Mouse (Mus musculus): ENCODE data around the gene Ak4. TPM values are rescaled to one million over a fixed set of nuclear protein-coding genes. Genes with fewer than 3 reads are reported as not detected.

The Ak4 gene
- total RNA-seq, 2 experiments from 2014 or later = 41.8 to 47.5 TPM

DNA sequence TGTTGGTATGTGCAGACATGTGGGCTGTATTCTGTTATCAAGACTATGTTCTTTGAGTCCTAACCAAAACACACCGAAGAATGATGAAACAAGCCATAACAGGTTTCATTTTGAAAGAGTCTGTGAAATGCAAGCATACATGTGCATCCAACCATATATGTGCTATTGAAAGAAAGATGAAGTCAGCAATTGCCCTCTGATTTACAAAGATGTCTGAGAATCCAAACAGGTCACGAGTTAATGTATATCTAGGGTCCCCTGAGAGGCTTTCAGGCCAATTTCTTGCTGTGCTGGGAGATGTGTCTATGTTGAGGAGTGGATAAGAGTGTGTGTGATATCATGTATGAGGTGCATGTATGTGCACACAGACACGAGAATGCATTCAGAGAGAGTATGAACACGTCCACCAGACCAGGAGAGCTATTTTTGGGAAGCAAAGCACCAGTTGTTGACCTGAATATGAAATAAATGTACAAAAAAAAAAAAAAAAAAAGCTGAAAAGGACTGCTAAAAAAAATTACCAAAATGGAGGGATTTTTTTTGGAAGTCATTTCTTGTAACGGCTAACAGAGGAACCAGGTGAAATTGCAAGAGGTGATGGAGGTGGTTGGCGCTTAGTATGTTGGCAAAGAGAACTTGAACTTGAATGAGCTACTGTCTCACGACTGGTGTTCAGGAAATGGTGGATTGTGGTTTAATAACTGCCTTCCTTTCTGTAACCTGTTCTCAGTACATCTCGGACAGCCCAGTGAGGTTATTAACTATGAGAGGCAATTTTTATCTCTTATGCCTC lies 91.2 kb downstream of the Ak4 start:
- no peak for DNase-seq (ENCODE audit: low spot score in 2 of 2)

- no peak for DNase-seq (ENCODE audit: low spot score in 2 of 2)
Observed at GRCm38 (mm10) chr4:101510904-101511210, 91.8 kb downstream of the Ak4 start.

DNA sequence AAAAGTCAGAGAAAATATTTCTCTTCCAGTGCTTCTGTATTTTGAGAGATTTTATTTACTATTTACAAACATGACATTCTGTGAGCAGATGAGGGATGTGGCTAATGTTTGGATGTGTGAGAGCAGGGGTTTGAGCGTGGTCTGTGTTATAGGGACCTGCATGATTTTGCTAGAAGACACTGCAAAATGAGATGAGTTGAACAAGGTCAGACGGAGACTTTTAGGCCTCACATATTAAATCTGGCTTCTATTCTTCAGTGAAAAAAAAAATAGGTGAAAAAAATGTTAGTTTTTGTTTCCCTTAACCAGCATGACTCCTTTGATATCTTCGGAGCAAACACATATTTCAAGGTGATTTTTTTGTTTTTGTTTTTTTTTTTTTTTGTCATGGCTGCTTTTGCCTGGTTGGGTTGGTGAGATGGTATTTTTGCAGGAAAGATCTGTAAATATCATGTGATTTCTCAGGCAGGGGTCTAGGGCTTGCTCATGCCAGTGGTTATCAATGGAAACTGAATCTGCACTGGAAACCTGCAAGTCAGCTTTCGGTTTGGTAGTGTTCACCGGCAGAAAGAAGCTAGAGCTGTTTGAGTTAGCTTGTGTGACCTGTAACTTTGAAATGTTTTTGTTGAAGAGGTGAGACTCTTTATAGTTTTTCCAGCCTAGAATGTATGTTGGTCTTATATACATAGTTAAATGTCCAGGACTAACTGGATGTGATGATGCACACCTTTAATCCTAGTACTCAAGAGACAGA lies 92.9 kb downstream of the Ak4 start:
- DNase-seq (ENCODE audit: low spot score in 2 of 2) = no peak

- DNase-seq (ENCODE audit: low spot score in 2 of 2) = no peak
Observed at GRCm38 (mm10) chr4:101513251-101513650, 94.2 kb downstream of the Ak4 start.

- DNase-seq (ENCODE audit: low spot score in 2 of 2) = no peak
Observed at GRCm38 (mm10) chr4:101515853-101516252, 96.8 kb downstream of the Ak4 start.

Other genes with a start within 250 kb of the Ak4 start
- 100 to 1,000 TPM; 110 TPM for gene Jak1, start 154.0 kb upstream of the Ak4 start, total RNA-seq (2021)
- 100 to 1,000 TPM; 255 to 282 TPM for gene Dnajc6, start 77.4 kb downstream of the Ak4 start, total RNA-seq (2021)
- 10 to 100 TPM; 28.3 to 34.7 TPM for gene Leprot, start 228.4 kb downstream of the Ak4 start, total RNA-seq (2021)